Mouse (Mus musculus): Measurements from ENCODE around the gene Slc46a2.

GRCm38 (mm10) chr4:59878595-59878994 lies 36.3 kb downstream of the Slc46a2 start:
- no peak for TF ChIP-seq CTCF (conservative IDR thresholded peaks at IDR 0.05; ENCODE audit: insufficient read depth, insufficient read length, low read depth, low read length)
- TF ChIP-seq POLR2A (IDR thresholded peaks at IDR 0.05; ENCODE audit: low read depth, low read length): no peak

All from kidney, adult 2 months (tissue).